Mouse (Mus musculus): ENCODE measurements around the gene Togaram1.
A peak's percentile ranks its signal among the peaks of the same experiment; 100 is the strongest.

The Togaram1 gene

GRCm38 (mm10) chr12:64965124-64966026 is at the start of gene Togaram1, which contains the start of gene Klhl28:
Gene Togaram1, plus strand, starts transcription at chr12:64965804.
Gene Klhl28, minus strand, starts transcription at chr12:64965534.
- peak; percentile 99 for DNase-seq (ENCODE audit: low spot score)

DNA sequence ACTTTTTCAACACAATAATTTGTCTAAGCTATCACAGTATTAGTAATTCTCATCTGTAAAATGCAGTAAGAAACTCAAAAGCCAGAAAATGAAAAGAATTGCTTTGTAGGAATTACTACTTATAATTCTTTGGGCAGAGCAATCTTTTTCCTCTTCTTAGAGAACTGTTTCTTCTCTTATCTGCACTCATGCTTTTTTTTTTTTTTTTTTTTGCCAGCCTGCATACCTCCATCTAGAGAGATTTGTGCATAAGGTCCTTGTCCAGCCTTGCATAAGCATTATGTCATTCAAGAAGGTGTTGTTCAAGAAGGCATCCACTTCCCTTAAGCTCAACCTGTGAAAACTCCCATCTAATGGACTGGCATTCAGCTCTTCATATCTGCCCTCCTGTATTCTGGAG is 48.9 kb upstream of the Togaram1 start:
- DNase-seq (ENCODE audit: low spot score) = no peak

DNA sequence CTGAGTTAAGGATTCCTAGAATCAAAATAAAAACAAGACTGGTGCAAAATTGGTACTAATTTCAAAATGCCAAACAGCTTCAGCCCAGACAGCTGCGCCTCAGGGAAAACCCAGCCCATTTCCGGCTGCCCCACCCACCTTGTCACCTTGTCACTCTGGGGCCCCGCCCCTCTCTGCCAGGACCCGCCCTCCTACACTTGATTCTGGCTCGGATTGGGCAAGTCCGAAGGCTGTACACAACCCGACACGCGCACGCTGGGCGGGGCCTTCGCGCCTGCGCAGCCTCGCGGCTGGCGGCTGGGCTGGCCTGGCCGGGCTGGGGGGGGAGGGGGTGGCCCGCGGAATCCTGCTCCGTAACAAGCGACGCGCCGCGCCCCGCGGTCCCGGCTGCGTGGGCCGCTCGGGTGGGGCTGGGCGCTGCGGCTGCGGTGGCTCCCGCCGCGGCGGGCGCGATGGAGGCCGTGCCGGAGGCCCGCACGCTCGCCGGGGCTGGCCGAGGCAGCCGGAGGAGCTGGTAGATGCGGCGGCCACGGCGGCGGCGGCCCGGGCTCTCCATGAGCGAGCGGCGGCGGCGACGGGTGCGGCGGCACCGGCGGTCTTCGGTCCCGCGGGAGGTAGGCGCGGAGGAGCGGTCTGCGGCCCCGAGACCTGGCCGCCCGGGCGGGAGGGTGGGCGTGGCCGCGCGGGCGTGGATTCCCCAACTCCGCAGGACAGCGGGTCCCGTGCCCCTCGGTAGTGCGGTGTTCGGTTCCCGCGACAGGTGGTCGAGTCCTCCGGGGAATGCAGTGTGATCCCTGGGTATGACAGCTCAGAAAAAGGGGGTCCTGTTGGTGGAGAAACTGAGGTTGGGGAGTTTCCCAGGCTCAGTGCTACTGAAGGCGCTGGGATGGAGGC is 47.8 kb upstream of the Togaram1 start, which contains the start of gene Gm527:
Gm527 (plus strand) TSS at position 329 of the 894 bp plus-strand sequence.
- DNase-seq (ENCODE audit: low spot score) = peak; percentile 96

- DNase-seq (ENCODE audit: low spot score) = no peak
Measured at GRCm38 (mm10) chr12:64937493-64937892, 28.1 kb upstream of the Togaram1 start.

DNA sequence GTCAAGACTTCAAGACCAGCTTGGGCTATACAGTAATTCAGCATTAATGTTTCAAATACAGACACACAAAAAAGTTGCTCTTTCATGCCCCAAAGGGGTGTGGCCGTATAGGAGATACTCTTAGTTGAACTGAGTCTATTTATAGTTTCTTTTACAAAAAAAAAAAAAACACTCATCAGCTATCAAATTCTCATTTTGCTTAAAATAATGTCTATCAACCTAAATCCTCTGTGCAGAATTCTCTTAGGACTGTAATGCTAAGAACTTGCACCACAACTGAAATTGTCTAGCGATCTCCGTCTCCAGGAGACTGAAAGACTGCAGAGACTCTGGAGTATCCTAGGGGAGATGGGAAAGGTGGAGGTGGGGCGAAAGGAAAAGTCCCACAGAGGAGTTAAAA is 1.0 kb upstream of the Togaram1 start:
- no peak for DNase-seq (ENCODE audit: low spot score)

- DNase-seq (ENCODE audit: low spot score) = peak; percentile 71
Measured at GRCm38 (mm10) chr12:64966101-64966631, 562 bp downstream of the Togaram1 start.

DNA sequence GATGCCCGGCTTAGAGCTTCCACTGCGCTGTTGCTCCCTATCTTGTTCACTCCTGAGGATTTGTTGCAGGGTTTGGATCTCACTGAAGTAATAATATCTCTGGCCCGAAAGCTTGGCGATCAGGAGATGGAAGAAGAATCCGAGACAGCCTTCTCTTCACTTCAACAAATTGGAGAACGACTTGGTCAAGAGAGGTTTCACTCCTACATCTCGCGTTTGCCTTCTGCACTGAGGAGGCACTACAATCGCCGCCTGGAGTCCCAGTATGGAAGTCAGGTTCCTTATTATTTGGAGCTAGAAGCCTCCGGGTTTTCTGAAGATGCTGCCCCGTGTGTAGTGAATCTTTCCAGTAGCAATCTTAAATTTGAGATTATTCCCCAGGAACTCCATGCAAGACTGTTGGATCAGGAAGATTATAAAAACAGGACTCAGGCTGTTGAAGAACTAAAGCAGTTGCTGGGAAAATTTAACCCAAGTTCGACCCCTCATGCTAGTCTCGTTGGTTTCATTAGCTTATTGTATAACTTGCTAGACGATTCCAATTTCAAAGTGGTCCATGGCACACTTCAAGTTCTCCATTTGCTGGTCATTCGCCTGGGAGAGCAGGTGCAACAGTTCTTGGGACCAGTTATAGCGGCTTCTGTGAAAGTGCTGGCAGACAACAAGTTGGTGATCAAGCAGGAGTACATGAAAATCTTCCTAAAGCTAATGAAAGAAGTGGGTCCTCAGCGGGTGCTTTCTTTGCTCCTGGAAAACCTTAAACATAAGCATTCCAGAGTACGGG is 1.2 kb downstream of the Togaram1 start:
- peak; percentile 9 for DNase-seq (ENCODE audit: low spot score)

GRCm38 (mm10) chr12:64967470-64967869 is 1.9 kb downstream of the Togaram1 start:
- no peak for DNase-seq (ENCODE audit: low spot score)

GRCm38 (mm10) chr12:64968067-64968466 is 2.5 kb downstream of the Togaram1 start:
- no peak for DNase-seq (ENCODE audit: low spot score)

DNA sequence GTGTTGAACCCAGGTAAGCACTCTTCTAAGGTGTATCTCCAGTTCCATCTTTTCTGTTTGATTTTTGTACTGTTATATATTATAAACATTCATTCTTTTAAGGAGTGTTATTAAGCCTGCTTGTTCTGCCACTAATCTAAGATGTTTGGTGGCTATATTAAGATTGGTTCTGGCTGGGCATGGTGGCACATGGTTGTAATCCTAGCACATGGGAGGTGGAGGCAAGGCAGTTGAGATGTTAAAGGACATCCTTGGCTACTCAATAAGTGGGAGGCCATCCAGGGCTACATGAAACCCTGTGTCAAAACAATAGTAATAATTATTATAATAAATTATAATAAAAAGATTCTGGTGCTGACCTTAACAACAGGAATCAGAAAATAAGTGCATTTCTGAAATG is 5.8 kb downstream of the Togaram1 start:
- no peak for DNase-seq (ENCODE audit: low spot score)

GRCm38 (mm10) chr12:64972063-64972462 is 6.5 kb downstream of the Togaram1 start:
- no peak for DNase-seq (ENCODE audit: low spot score)

GRCm38 (mm10) chr12:64975558-64975957 is 10.0 kb downstream of the Togaram1 start:
- no peak for DNase-seq (ENCODE audit: low spot score)

DNA sequence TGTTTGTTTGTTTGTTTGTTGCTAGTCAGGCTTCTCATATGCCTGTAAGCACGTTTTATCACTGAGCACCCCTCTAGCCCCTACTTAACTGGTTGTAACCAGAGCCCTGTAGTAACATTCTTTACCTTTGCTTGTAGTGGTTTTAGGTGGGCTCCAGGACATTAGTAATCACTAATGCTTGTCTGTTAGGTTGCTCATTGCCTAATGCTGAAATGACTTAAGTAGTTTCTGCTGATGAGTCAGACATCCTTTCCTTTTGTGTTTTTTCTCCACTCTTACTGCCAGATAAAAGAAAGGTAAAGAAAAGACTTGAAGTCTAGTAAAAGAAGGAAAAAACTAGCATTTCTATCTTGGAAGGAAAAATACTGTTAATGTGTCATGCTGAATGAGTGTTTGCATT is 10.6 kb downstream of the Togaram1 start:
- no peak for DNase-seq (ENCODE audit: low spot score)

DNA sequence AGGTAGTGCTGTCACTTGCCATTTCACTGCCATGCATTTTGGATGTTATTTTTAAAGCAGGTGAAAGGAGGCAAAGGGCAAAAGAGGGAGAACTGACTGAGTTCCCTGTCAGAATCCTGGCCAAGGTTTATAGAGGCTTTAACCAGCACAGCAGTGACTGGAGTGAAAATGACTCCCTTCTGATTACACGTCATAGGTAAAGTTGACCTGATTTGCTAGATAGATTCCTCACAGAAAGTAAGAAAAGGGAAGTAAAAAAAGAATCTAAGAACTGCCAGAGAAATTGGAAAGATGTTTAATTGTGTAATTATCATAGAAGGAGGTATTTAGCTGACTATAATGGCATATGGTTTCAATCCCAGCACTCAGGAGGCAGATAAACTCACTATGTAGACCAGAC is 11.9 kb downstream of the Togaram1 start:
- no peak for DNase-seq (ENCODE audit: low spot score)

DNA sequence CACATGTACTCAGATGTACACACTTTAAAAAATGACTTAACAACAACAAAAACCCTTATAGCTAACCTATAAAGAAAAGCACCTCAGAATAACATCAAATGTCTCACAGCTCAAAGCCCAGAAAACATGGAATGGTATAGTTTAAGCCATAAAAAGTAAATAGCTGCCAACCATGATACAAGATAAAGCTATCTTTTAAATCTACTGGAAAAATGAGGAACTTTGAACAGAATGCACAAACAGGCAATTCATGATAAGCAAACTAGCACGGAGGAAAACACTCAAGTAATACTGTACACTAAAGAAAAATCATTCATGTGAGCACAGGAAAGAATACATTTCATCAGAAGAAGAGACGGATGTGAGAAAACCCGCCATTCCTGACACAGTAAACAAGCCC is 42.1 kb downstream of the Togaram1 start:
- DNase-seq (ENCODE audit: low spot score) = no peak

- DNase-seq (ENCODE audit: low spot score) = no peak
Measured at GRCm38 (mm10) chr12:65022842-65023241, 57.2 kb downstream of the Togaram1 start.

- DNase-seq (ENCODE audit: low spot score) = no peak
Measured at GRCm38 (mm10) chr12:65035839-65036189, 70.2 kb downstream of the Togaram1 start.

- peak; percentile 91 for DNase-seq (ENCODE audit: low spot score)
Measured at GRCm38 (mm10) chr12:65036190-65036870, 70.7 kb downstream of the Togaram1 start, which contains the start of gene Prpf39. Gene Prpf39, plus strand, starts transcription at chr12:65036333.

DNA sequence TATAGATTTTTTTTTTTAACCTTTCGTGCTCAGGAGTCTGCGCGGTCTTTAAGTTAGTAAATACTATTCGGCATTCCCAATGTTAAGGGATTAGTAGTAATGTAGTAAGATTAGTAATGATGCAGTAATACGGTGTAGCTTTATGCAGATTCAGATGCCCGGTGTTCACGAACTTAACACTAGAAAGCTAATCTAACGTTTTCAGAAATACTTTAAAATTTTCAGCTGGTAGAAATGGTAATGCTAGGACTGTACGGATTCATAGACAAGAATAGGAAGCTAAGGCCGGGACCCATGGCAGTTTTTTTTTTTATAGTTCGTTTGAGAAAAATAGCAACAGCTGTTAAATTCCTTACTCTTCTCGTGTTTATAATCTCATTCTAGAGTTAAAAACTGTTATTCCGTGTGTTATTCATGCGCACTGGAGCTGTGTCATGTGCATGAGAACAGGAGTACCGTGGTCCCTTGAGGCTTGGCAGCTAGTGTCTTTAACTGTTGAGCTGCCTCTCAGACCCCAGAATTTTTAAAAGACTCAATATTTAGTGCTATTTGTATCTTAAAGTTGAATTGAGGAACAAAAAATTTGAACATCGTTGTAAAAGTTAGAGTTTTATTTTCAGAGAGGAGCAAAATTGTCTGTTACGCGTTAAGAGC is 71.4 kb downstream of the Togaram1 start:
- DNase-seq (ENCODE audit: low spot score) = no peak

- DNase-seq (ENCODE audit: low spot score) = no peak
Measured at GRCm38 (mm10) chr12:65037546-65037937, 71.9 kb downstream of the Togaram1 start.
